Mouse (Mus musculus): Measurements from ENCODE around the gene Adarb2. TPM values are rescaled to one million over a fixed set of nuclear protein-coding genes. Genes with fewer than 3 reads are reported as not detected.

Adarb2 gene
- polyA plus RNA-seq, 1 experiment from 2014 or later, result 0.15 TPM

- WGBS, result 83% methylated on average over 9 of the region's 9 CpGs
- H3K9me3 ChIP-seq (ENCODE audit: control insufficient read depth, low read length), result no peaks in the 10 kb centered on the region
- ATAC-seq (ENCODE audit: insufficient number of reproducible peaks, insufficient read depth, low FRiP score, low read depth), result no peak
- H3K27me3 ChIP-seq (ENCODE audit: control insufficient read depth, insufficient read depth, low read length), result no peaks in the 10 kb centered on the region
- H3K27ac ChIP-seq (replicated peaks in 1 of 2; ENCODE audit: control insufficient read depth in 1 of 2, insufficient read depth in 1 of 2, low read depth in 2 of 2, low read length in 2 of 2), result no peak overlapping the region
- H3K4me1 ChIP-seq (ENCODE audit: control insufficient read depth in 2 of 2, insufficient read depth in 2 of 2, low read length in 2 of 2), result no peaks in the 10 kb centered on the region
- no peaks in the 10 kb centered on the region for H3K36me3 ChIP-seq (ENCODE audit: control insufficient read depth, insufficient read depth, low read length)
- H3K4me2 ChIP-seq (ENCODE audit: low read length), result no peak overlapping the region
- no peak overlapping the region for H3K4me3 ChIP-seq (ENCODE audit: control insufficient read depth in 1 of 2, insufficient read depth in 1 of 2, low read depth in 1 of 2, low read length in 2 of 2)
- H3K9ac ChIP-seq (ENCODE audit: low read length), result no peak overlapping the region
Observed at GRCm38 (mm10) chr13:8680470-8681129, 477.9 kb downstream of the Adarb2 start.

DNA sequence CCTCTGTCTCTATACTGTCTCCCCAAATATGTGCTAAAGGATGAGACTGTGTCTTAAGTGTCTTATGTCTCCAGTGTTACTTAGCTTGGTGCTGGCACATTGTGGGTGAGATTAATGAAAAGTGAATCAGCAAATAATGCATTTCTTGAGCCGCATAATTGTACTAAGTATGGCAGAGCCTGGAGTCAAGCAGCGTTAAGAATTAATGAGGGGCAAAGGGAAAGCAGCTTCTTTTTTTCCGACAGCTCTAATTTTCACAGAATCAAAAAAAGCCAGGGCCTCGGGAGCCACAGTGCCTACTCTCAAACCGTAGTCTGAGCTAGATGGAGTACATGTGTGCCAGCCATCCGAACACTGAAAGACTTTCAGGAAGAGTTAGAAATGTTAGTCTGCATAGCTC, 488.8 kb downstream of the Adarb2 start:
- WGBS, result 83% methylated on average over 6 of the region's 6 CpGs
- Histone ChIP-seq H3K27ac (replicated peaks in 1 of 2; ENCODE audit: control insufficient read depth in 1 of 2, insufficient read depth in 1 of 2, low read depth in 2 of 2, low read length in 2 of 2) (no peak overlapping the region), H3K4me2 (ENCODE audit: low read length) (no peak overlapping the region), H3K4me1 (ENCODE audit: control insufficient read depth in 2 of 2, insufficient read depth in 2 of 2, low read length in 2 of 2) (no peaks in the 10 kb centered on the region), H3K9ac (ENCODE audit: low read length) (no peak overlapping the region), H3K4me3 (ENCODE audit: control insufficient read depth in 1 of 2, insufficient read depth in 1 of 2, low read depth in 1 of 2, low read length in 2 of 2) (no peak overlapping the region), H3K27me3 (ENCODE audit: control insufficient read depth, insufficient read depth, low read length) (no peaks in the 10 kb centered on the region), H3K36me3 (ENCODE audit: control insufficient read depth, insufficient read depth, low read length) (no peaks in the 10 kb centered on the region), H3K9me3 (ENCODE audit: control insufficient read depth, low read length) (no peaks in the 10 kb centered on the region)
- no peak for ATAC-seq (ENCODE audit: insufficient number of reproducible peaks, insufficient read depth, low FRiP score, low read depth)

DNA sequence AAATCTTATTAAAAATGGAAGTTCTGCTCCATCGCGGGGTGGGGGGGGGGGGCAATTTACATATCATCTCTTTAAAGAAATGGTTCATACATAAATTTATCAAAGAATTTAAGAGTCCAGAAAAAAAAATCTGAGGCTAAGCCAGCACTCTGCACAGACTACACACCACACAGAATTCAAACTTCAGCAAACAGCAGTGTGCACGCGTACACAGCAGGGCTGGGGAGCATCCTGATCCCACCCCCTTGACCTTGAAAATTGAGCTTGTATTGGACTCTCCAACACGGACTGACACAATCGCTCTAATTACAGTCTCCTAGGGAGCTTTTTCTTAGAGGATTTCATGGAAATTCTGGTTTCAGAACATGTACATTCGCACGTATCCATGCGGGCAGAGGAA, 490.1 kb downstream of the Adarb2 start:
- H3K36me3 ChIP-seq (ENCODE audit: control insufficient read depth, insufficient read depth, low read length), result no peaks in the 10 kb centered on the region
- H3K27me3 ChIP-seq (ENCODE audit: control insufficient read depth, insufficient read depth, low read length), result no peaks in the 10 kb centered on the region
- H3K4me3 ChIP-seq (ENCODE audit: control insufficient read depth in 1 of 2, insufficient read depth in 1 of 2, low read depth in 1 of 2, low read length in 2 of 2), result no peak overlapping the region
- no peak overlapping the region for H3K27ac ChIP-seq (replicated peaks in 1 of 2; ENCODE audit: control insufficient read depth in 1 of 2, insufficient read depth in 1 of 2, low read depth in 2 of 2, low read length in 2 of 2)
- H3K9ac ChIP-seq (ENCODE audit: low read length), result no peak overlapping the region
- WGBS, result 86% methylated on average over 9 of the region's 9 CpGs
- H3K4me1 ChIP-seq (ENCODE audit: control insufficient read depth in 2 of 2, insufficient read depth in 2 of 2, low read length in 2 of 2), result no peaks in the 10 kb centered on the region
- no peaks in the 10 kb centered on the region for H3K9me3 ChIP-seq (ENCODE audit: control insufficient read depth, low read length)
- no peak overlapping the region for H3K4me2 ChIP-seq (ENCODE audit: low read length)
- ATAC-seq (ENCODE audit: insufficient number of reproducible peaks, insufficient read depth, low FRiP score, low read depth), result no peak

- Histone ChIP-seq H3K4me1 (ENCODE audit: control insufficient read depth in 2 of 2, insufficient read depth in 2 of 2, low read length in 2 of 2) (no peaks in the 10 kb centered on the region), H3K4me3 (ENCODE audit: control insufficient read depth in 1 of 2, insufficient read depth in 1 of 2, low read depth in 1 of 2, low read length in 2 of 2) (no peak overlapping the region), H3K27ac (replicated peaks in 1 of 2; ENCODE audit: control insufficient read depth in 1 of 2, insufficient read depth in 1 of 2, low read depth in 2 of 2, low read length in 2 of 2) (no peak overlapping the region), H3K27me3 (ENCODE audit: control insufficient read depth, insufficient read depth, low read length) (no peaks in the 10 kb centered on the region), H3K9me3 (ENCODE audit: control insufficient read depth, low read length) (no peaks in the 10 kb centered on the region), H3K36me3 (ENCODE audit: control insufficient read depth, insufficient read depth, low read length) (no peaks in the 10 kb centered on the region), H3K9ac (ENCODE audit: low read length) (no peak overlapping the region), H3K4me2 (ENCODE audit: low read length) (no peak overlapping the region)
- no peak for ATAC-seq (ENCODE audit: insufficient number of reproducible peaks, insufficient read depth, low FRiP score, low read depth)
- WGBS, result 86% methylated on average over 5 of the region's 5 CpGs
Observed at GRCm38 (mm10) chr13:8698451-8698850, 495.8 kb downstream of the Adarb2 start.

GRCm38 (mm10) chr13:8699831-8700230, 497.2 kb downstream of the Adarb2 start:
- H3K4me2 ChIP-seq (ENCODE audit: low read length), result no peak overlapping the region
- H3K27ac ChIP-seq (replicated peaks in 1 of 2; ENCODE audit: control insufficient read depth in 1 of 2, insufficient read depth in 1 of 2, low read depth in 2 of 2, low read length in 2 of 2), result no peak overlapping the region
- no peak for ATAC-seq (ENCODE audit: insufficient number of reproducible peaks, insufficient read depth, low FRiP score, low read depth)
- no peaks in the 10 kb centered on the region for H3K27me3 ChIP-seq (ENCODE audit: control insufficient read depth, insufficient read depth, low read length)
- H3K4me3 ChIP-seq (ENCODE audit: control insufficient read depth in 1 of 2, insufficient read depth in 1 of 2, low read depth in 1 of 2, low read length in 2 of 2), result no peak overlapping the region
- no peak overlapping the region for H3K9ac ChIP-seq (ENCODE audit: low read length)
- H3K9me3 ChIP-seq (ENCODE audit: control insufficient read depth, low read length), result no peaks in the 10 kb centered on the region
- no peaks in the 10 kb centered on the region for H3K36me3 ChIP-seq (ENCODE audit: control insufficient read depth, insufficient read depth, low read length)
- H3K4me1 ChIP-seq (ENCODE audit: control insufficient read depth in 2 of 2, insufficient read depth in 2 of 2, low read length in 2 of 2), result no peaks in the 10 kb centered on the region
- WGBS, result 76% methylated on average over 3 of the region's 3 CpGs

- H3K4me3 ChIP-seq (ENCODE audit: control insufficient read depth in 1 of 2, insufficient read depth in 1 of 2, low read depth in 1 of 2, low read length in 2 of 2), result no peak overlapping the region
Observed at GRCm38 (mm10) chr13:8700981-8701380, 498.3 kb downstream of the Adarb2 start.

DNA sequence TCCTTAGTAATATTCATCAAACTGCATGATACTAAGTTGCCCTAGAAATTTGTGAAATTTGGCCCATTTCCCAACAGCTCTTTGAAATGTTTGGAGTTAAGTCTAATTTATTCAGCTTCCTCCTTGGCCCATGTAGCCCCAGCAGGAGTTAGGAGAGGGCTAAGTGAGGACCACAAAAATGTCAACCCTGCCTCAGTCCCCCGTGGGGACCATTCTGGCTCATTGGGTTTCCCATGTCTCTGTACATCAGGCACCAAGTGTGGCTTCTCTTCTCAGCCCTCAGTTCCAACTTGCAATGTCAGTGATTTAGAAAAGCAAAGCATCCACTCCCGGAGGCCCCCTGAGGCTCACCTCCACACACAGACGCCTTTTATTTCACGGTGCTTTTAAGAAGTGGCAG, 502.6 kb downstream of the Adarb2 start:
- no peak overlapping the region for H3K4me3 ChIP-seq (ENCODE audit: control insufficient read depth in 1 of 2, insufficient read depth in 1 of 2, low read depth in 1 of 2, low read length in 2 of 2)
- no peaks in the 10 kb centered on the region for H3K4me1 ChIP-seq (ENCODE audit: control insufficient read depth in 2 of 2, insufficient read depth in 2 of 2, low read length in 2 of 2)
- H3K9ac ChIP-seq (ENCODE audit: low read length), result no peak overlapping the region
- no peaks in the 10 kb centered on the region for H3K27me3 ChIP-seq (ENCODE audit: control insufficient read depth, insufficient read depth, low read length)
- no peaks in the 10 kb centered on the region for H3K9me3 ChIP-seq (ENCODE audit: control insufficient read depth, low read length)
- 53% methylated on average over 4 of the region's 4 CpGs for WGBS
- no peak overlapping the region for H3K4me2 ChIP-seq (ENCODE audit: low read length)
- H3K27ac ChIP-seq (replicated peaks in 1 of 2; ENCODE audit: control insufficient read depth in 1 of 2, insufficient read depth in 1 of 2, low read depth in 2 of 2, low read length in 2 of 2), result no peak overlapping the region
- H3K36me3 ChIP-seq (ENCODE audit: control insufficient read depth, insufficient read depth, low read length), result no peaks in the 10 kb centered on the region
- ATAC-seq (ENCODE audit: insufficient number of reproducible peaks, insufficient read depth, low FRiP score, low read depth), result no peak

More at GRCm38 (mm10) chr13:8700981-8701380, 498.3 kb downstream of the Adarb2 start:
- no peak overlapping the region for H3K27ac ChIP-seq (replicated peaks in 1 of 2; ENCODE audit: control insufficient read depth in 1 of 2, insufficient read depth in 1 of 2, low read depth in 2 of 2, low read length in 2 of 2)
- ATAC-seq (ENCODE audit: insufficient number of reproducible peaks, insufficient read depth, low FRiP score, low read depth), result no peak
- no peak overlapping the region for H3K4me2 ChIP-seq (ENCODE audit: low read length)
- 73% methylated on average over 4 of the region's 4 CpGs for WGBS
- H3K9ac ChIP-seq (ENCODE audit: low read length), result no peak overlapping the region
- H3K27me3 ChIP-seq (ENCODE audit: control insufficient read depth, insufficient read depth, low read length), result no peaks in the 10 kb centered on the region
- no peaks in the 10 kb centered on the region for H3K36me3 ChIP-seq (ENCODE audit: control insufficient read depth, insufficient read depth, low read length)
- no peaks in the 10 kb centered on the region for H3K9me3 ChIP-seq (ENCODE audit: control insufficient read depth, low read length)
- H3K4me1 ChIP-seq (ENCODE audit: control insufficient read depth in 2 of 2, insufficient read depth in 2 of 2, low read length in 2 of 2), result no peaks in the 10 kb centered on the region

GRCm38 (mm10) chr13:8713377-8713776, 510.7 kb downstream of the Adarb2 start:
- no peaks in the 10 kb centered on the region for H3K36me3 ChIP-seq (ENCODE audit: control insufficient read depth, insufficient read depth, low read length)
- no peaks in the 10 kb centered on the region for H3K27me3 ChIP-seq (ENCODE audit: control insufficient read depth, insufficient read depth, low read length)
- H3K4me2 ChIP-seq (ENCODE audit: low read length), result no peak overlapping the region
- no peaks in the 10 kb centered on the region for H3K9me3 ChIP-seq (ENCODE audit: control insufficient read depth, low read length)
- no peaks in the 10 kb centered on the region for H3K4me1 ChIP-seq (ENCODE audit: control insufficient read depth in 2 of 2, insufficient read depth in 2 of 2, low read length in 2 of 2)
- no peak overlapping the region for H3K9ac ChIP-seq (ENCODE audit: low read length)
- H3K27ac ChIP-seq (replicated peaks in 1 of 2; ENCODE audit: control insufficient read depth in 1 of 2, insufficient read depth in 1 of 2, low read depth in 2 of 2, low read length in 2 of 2), result no peak overlapping the region
- no peak overlapping the region for H3K4me3 ChIP-seq (ENCODE audit: control insufficient read depth in 1 of 2, insufficient read depth in 1 of 2, low read depth in 1 of 2, low read length in 2 of 2)
- no peak for ATAC-seq (ENCODE audit: insufficient number of reproducible peaks, insufficient read depth, low FRiP score, low read depth)
- WGBS, result 73% methylated on average over 6 of the region's 6 CpGs
